Mouse (Mus musculus) ZHBTc4 (cell line): ENCODE measurements around the gene Gstm3.
"Not testable (repeated sequence)": the region's sequence is repeated elsewhere in the genome, so short reads cannot be mapped to it uniquely, and the experiment has no call there.

Experiments
- DNase-seq: peaks from one replicate; pipeline ENCODE4 v3.0.0-alpha.2; 2011; ENCODE audit warnings: low read depth, low spot score

Gene Gstm3

GRCm38 (mm10) chr3:107974237-107974636 is 5.2 kb upstream of the Gstm3 start:
- no peak for DNase-seq

DNA sequence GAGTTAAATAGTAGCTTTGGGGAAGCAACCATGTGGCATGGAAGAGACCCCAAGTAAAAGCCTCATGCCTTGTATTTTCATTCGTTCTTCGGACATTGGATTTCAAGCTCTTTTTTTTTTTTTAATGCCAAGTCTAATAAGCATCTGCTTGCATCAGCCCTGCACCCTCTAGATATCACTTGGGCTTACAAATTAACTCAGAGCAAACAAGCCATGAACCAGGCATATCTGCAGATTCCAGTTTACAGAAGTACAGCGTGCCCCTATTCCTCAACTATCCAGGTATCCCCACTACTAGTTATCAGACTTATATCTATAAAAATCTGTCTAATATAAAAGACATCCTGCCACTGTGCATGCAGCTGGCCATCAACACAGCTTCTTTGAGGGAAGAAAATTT is 3.0 kb upstream of the Gstm3 start:
- no peak for DNase-seq

DNA sequence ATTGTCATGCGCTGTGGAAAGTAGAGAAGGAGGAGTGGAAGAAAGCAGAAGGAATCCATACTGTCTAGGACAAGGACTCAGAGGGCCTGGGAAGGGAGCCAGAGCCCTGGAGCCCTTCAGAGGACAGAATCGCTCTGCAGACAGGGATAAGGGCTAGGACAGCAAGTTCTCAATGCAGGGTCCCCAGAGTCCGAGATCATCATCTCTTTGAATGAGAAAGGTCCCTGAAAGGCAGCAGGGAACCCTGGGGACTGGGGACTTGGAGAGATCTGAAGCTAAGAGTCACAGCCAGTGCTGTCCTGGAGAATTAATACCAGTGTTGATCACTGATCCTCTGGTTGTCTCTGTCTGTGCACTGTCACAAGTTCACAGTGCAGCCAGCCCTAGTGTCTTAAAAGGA is 2.0 kb upstream of the Gstm3 start:
- not testable (repeated sequence) for DNase-seq

GRCm38 (mm10) chr3:107966631-107967030 is 2.5 kb downstream of the Gstm3 start:
- no peak for DNase-seq

- peak; percentile 36 for DNase-seq
These were observed 3.5 kb downstream of the Gstm3 start for GRCm38 (mm10) chr3:107965592-107965991.

DNA sequence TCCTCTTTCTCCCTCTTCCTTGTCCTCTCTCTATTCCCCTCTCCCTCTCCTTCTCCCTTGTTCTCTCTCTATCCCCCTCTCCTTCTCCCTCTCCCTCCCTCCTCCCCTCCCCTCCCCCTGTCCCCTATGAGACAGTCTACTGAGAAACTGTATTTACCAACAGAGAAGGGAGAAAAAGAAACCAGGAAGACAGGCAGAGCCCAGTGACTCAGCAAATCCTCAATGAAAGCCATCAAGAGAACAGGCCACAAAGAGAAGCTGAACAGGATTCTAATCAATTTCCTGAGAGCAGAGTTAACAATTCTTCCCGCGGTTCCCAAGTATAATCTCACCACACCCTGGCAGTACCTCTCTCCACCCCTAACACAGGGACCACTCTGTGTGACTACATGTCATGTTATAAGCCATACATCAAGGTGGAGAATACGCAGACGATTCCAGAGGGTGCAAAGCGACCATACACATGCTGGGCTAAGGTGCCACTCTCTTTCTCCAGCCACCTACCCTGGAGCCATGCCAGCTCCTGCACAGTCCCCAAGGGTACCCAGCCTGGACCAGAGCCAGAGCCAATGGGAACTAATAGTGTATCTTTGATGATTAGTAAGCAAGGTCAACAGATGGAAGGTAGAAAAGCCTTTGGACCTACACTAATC is 4.3 kb downstream of the Gstm3 start:
- peak; percentile 50 for DNase-seq

DNA sequence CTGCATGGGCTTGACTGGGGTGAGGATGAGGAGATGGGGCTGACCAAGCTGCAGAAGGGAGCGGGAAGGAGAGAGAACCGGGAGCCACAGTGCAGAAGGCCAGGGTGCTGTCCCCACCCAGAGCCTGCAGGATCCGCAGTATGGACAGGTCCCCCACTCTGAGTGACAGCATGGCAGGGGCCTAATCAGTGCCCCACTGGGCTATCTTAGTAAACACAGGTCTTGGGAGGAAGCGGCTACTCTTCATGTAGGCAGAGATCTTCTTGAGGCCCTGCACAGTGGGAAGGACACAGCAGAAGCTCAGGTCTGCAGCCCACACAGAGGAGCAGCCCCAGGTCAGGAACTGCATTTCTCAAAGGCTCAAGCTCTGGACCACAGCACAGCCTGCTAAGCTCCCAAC is 5.1 kb downstream of the Gstm3 start:
- DNase-seq: no peak

GRCm38 (mm10) chr3:107955260-107955659 is 13.8 kb downstream of the Gstm3 start:
- peak; percentile 64 for DNase-seq

DNA sequence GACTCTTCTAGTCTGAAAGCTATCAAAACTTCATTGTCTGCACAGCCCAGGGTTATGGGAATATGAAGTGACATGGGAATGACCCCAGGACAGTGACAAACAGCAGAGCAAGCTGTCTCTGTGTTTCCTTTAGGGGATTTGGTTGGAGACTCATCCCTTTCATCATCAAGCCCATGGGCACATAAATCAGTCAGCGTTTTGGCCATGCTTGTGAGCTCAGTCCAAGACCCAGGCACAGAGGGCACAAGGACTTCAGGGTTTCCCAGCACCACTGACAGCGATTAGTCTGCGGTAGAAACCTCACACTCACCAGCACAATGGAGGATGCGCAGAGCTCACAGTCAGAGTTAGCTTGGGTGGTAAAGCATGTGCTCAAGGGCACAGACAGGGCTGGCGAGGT is 15.2 kb downstream of the Gstm3 start:
- DNase-seq: no peak

- DNase-seq: peak; percentile 87
These were observed 15.7 kb downstream of the Gstm3 start for GRCm38 (mm10) chr3:107953328-107953755.

DNA sequence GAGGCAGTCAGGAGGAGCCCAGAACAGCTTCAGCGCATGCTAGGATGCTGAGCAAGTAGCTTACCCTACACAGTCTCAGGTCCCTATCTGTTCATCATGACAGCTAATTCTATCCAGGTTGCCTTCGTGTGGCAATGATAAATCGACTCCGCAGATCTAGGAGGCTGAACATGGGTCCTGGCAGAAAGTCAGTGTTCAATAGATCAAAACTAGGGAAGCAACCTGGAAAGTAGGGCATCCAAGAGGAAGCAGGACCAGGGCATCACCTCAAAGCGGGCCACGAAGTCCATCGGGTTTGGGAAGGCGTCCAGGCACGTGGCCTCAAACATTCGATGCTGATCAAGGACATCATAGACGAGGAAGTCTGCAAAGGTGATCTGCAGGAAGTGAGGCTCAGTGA is 18.6 kb downstream of the Gstm3 start:
- no peak for DNase-seq

DNA sequence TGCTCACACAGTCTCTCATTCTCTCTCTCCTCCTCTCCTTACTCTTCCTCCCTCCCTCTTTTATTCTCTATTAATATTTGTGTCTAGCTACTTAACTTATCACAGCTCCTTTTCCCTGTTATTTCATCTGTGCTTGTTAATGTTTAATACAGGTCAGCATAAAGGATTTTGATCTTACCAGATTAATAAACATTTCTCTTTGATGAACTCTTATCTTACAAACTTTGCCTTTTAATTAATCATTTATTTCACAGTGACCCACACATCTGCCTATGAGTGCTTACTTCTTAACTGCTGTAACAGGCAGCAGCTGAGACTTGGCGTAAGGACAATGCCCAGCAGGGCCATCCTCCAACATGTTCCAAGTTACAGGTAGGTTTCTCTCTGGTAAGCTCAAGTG is 19.6 kb downstream of the Gstm3 start:
- not testable (repeated sequence) for DNase-seq

DNA sequence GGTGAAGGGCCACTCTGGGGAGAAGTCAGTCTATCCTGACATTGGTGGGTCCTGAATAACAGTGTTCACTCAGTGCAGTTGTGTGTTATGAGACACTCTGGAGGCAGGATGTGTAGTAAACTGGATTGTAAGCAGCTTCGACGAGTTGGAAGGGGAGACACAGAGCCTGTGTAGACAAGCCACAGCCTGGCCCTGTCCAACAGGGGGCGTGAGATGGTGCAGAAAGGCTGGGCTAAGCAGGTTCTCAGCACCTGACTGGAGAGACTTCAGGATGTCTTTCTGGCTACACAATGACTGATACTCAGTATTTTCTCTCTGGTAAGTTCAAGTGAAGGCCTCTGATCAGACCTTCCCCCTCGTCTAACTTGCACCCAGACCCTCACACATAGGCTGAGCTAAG is 23.4 kb downstream of the Gstm3 start:
- peak; percentile 39 for DNase-seq

DNA sequence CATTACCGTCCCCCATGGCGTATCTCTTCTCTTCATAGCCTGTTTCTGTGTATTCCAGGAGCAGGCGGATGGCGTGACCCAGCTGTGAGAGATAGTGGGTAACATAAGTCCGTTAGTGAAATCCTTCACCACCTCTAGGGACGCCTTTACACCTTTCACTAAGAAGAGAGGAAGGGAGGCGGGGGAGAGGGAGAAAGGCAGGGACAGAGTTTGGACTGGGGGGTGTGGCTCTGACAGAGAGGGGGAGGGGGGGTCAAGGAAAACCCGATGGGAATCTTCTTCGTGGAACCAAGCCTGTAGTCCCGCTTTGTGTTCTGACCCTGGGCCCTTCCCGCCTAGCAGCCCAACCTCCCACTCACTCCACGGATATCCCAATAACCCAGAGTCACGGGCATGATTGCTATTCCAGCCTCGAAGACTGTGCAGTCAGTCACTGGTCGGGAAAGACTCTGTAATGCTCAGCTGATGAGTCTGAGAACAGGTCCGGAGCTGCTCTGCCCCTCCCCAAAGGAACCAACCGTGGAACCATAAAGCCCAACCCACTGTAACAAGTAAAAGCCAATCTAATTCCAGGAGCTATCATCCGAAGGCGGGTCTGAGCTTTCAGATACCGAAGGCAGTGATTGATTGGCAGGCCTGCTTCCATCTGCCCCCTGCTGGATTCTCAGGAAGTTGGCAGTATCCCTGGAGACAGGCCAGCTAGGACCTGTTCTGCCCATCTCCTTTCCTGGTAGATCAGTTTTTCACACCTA is 25.7 kb downstream of the Gstm3 start, which contains the start of gene Gstm6:
Gene Gstm6, minus strand, starts transcription at position 511 of the 752 bp plus-strand sequence.
- DNase-seq: peak; percentile 93

GRCm38 (mm10) chr3:107941261-107941660 is 27.8 kb downstream of the Gstm3 start:
- DNase-seq: no peak

DNA sequence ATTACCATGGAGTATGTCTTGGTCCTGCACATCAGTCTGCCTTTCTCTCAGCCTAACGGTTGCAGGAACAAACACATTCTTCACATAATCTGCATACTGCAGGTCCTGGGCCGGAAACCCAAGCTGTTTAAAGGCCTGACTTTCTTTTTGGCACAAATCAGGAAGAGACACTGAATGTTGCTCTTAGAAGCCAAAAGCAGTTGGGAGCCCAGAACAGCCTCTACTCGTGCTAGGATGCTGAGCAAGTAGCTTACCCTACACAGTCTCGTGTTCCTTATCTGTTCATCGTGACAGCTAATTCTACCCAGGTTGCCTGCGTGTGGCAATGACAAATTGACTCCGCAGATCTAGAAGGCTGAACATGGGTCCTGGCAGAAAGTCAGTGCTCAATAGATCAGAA is 28.6 kb downstream of the Gstm3 start:
- DNase-seq: no peak

GRCm38 (mm10) chr3:107939830-107940229 is 29.3 kb downstream of the Gstm3 start:
- no peak for DNase-seq

GRCm38 (mm10) chr3:107939403-107939802 is 29.7 kb downstream of the Gstm3 start:
- peak; percentile 83 for DNase-seq

- DNase-seq: no peak
These were observed 33.2 kb downstream of the Gstm3 start for GRCm38 (mm10) chr3:107935888-107936287.

GRCm38 (mm10) chr3:107935268-107935667 is 33.8 kb downstream of the Gstm3 start:
- no peak for DNase-seq

GRCm38 (mm10) chr3:107932128-107932527 is 37.0 kb downstream of the Gstm3 start:
- no peak for DNase-seq

- peak; percentile 100 for DNase-seq
These were observed 37.4 kb downstream of the Gstm3 start, which contains the start of gene Gstm7 for GRCm38 (mm10) chr3:107931670-107932069. TSS of gene Gstm7 (minus strand) at chr3:107931817.

GRCm38 (mm10) chr3:107931134-107931533 is 37.9 kb downstream of the Gstm3 start:
- DNase-seq: no peak
